Mouse (Mus musculus): ENCODE data around the gene Dpyd.

The Dpyd gene

GRCm38 (mm10) chr3:119381119-119381518 lies 819.2 kb downstream of the Dpyd start:
- no peak for DNase-seq

- DNase-seq = no peak
These were observed 820.5 kb downstream of the Dpyd start for GRCm38 (mm10) chr3:119382395-119382794.

- DNase-seq = no peak
These were observed 825.6 kb downstream of the Dpyd start for GRCm38 (mm10) chr3:119387332-119388105.

GRCm38 (mm10) chr3:119397205-119397604 lies 835.3 kb downstream of the Dpyd start:
- no peak for DNase-seq

GRCm38 (mm10) chr3:119402836-119403728 lies 841.2 kb downstream of the Dpyd start:
- DNase-seq = no peak

GRCm38 (mm10) chr3:119419087-119419709 lies 857.3 kb downstream of the Dpyd start:
- DNase-seq = no peak

- DNase-seq = peak; percentile 3
These were observed 857.8 kb downstream of the Dpyd start for GRCm38 (mm10) chr3:119419745-119420144.

- DNase-seq = no peak
These were observed 869.4 kb downstream of the Dpyd start for GRCm38 (mm10) chr3:119431339-119431738.

GRCm38 (mm10) chr3:119431757-119432156 lies 869.8 kb downstream of the Dpyd start:
- no peak for DNase-seq

- no peak for DNase-seq
These were observed 885.6 kb downstream of the Dpyd start for GRCm38 (mm10) chr3:119447559-119447958.

GRCm38 (mm10) chr3:119464073-119464472 lies 902.1 kb downstream of the Dpyd start:
- no peak for DNase-seq

- no peak for DNase-seq
These were observed 902.5 kb downstream of the Dpyd start for GRCm38 (mm10) chr3:119464479-119464878.

- DNase-seq = peak; percentile 47
These were observed 905.8 kb downstream of the Dpyd start for GRCm38 (mm10) chr3:119467723-119468122.
